Mouse (Mus musculus) MEL (cell line): Measurements from ENCODE around the gene Setd6.

Experiments used
- CTCF ChIP-seq, 3 experiments: IDR thresholded peaks in 2 of 3; conservative IDR thresholded peaks in 1 of 3; 2 replicates each; pipeline ENCODE4 v1.5.1; 2011 to 2012; ENCODE audit warnings: low read length in 3 of 3, low read depth in 2 of 3, mild to moderate bottlenecking in 2 of 3, improper control_type of control experiment in 1 of 3, inconsistent platforms in 1 of 3, mixed read lengths in 1 of 3, moderate library complexity in 1 of 3; ENCODE audit not compliant: control insufficient read depth in 1 of 3, insufficient read depth in 1 of 3, poor library complexity in 1 of 3, severe bottlenecking in 1 of 3
- EP300 ChIP-seq, 2 experiments: IDR thresholded peaks; 2 replicates each; pipeline ENCODE4 v1.6.1; 2011; ENCODE audit warnings: improper control_type of control experiment in 2 of 2, low read length in 2 of 2, low read depth in 1 of 2, mild to moderate bottlenecking in 1 of 2
- GABPA ChIP-seq: IDR thresholded peaks from 2 replicates; pipeline ENCODE4 v1.6.1; 2012; ENCODE audit warnings: low read depth, mild to moderate bottlenecking, inconsistent platforms, low read length, improper control_type of control experiment, moderate library complexity
- KAT2A ChIP-seq: conservative IDR thresholded peaks from 2 replicates; pipeline ENCODE4 v1.6.1; 2012; ENCODE audit warnings: low read depth, low read length, improper control_type of control experiment, inconsistent platforms
- MAX ChIP-seq: IDR thresholded peaks from 2 replicates; pipeline ENCODE4 v1.6.1; 2011; ENCODE audit warnings: low read length, improper control_type of control experiment
- POLR2A ChIP-seq, 2 experiments: IDR thresholded peaks; 2 replicates each; pipeline ENCODE4 v1.6.1; 2011 to 2012; ENCODE audit warnings: low read length in 2 of 2, mild to moderate bottlenecking in 2 of 2, control low read depth in 1 of 2, improper control_type of control experiment in 1 of 2, low read depth in 1 of 2, moderate library complexity in 1 of 2; ENCODE audit not compliant: control insufficient read depth in 1 of 2, insufficient read depth in 1 of 2, poor library complexity in 1 of 2
- RCOR1 ChIP-seq: IDR thresholded peaks from 2 replicates; pipeline ENCODE4 v1.6.1; 2012; ENCODE audit warnings: low read depth, mild to moderate bottlenecking, inconsistent platforms, low read length, improper control_type of control experiment
- SIN3A ChIP-seq: IDR thresholded peaks from 2 replicates; pipeline ENCODE4 v1.6.1; 2012; ENCODE audit warnings: low read length, improper control_type of control experiment, inconsistent platforms
- TBP ChIP-seq: IDR thresholded peaks from 2 replicates; pipeline ENCODE4 v1.8.0; 2011; ENCODE audit warnings: low read depth, low read length, improper control_type of control experiment
- UBTF ChIP-seq: IDR thresholded peaks from 2 replicates; pipeline ENCODE4 v1.6.1; 2012; ENCODE audit warnings: low read depth, mild to moderate bottlenecking, inconsistent platforms, low read length, improper control_type of control experiment, moderate library complexity, borderline replicate concordance; ENCODE audit not compliant: insufficient read depth
- ZKSCAN1 ChIP-seq: IDR thresholded peaks from 2 replicates; pipeline ENCODE4 v1.6.1; 2012; ENCODE audit warnings: low read depth, mild to moderate bottlenecking, inconsistent platforms, low read length, improper control_type of control experiment, moderate library complexity
- ZMIZ1 ChIP-seq: IDR thresholded peaks from 2 replicates; pipeline ENCODE4 v1.6.1; 2012; ENCODE audit warnings: low read depth, mild to moderate bottlenecking, inconsistent platforms, low read length, improper control_type of control experiment, moderate library complexity

GRCm38 (mm10) chr8:95713100-95714010 is 2.3 kb upstream of the Setd6 start:
- TF ChIP-seq POLR2A (IDR thresholded peaks at IDR 0.05; ENCODE audit: control insufficient read depth in 1 of 2, insufficient read depth in 1 of 2, low read depth in 1 of 2, low read length in 2 of 2, poor library complexity in 1 of 2), result no peak
- TF ChIP-seq GABPA, result no peak
- TF ChIP-seq CTCF (IDR thresholded peaks at IDR 0.05 in 2 of 3, conservative IDR thresholded peaks at IDR 0.05 in 1 of 3; ENCODE audit: control insufficient read depth in 1 of 3, insufficient read depth in 1 of 3, low read depth in 2 of 3, low read length in 3 of 3, poor library complexity in 1 of 3, severe bottlenecking in 1 of 3), result peak; percentile 82 to 91 (median 91)
- TF ChIP-seq MAX, result peak; percentile 34; the same call in 1 of the 2 replicates
- TF ChIP-seq TBP, result no peak
- TF ChIP-seq RCOR1, result no peak
- peak; percentile 55; the same call in 1 of the 2 replicates for TF ChIP-seq SIN3A
- TF ChIP-seq UBTF, result no peak
- no peak for TF ChIP-seq EP300 (IDR thresholded peaks at IDR 0.05; ENCODE audit: low read depth in 1 of 2, low read length in 2 of 2)
- no peak for TF ChIP-seq KAT2A
- TF ChIP-seq ZMIZ1, result no peak
- TF ChIP-seq ZKSCAN1, result no peak
